Mouse (Mus musculus) gastrocnemius, postnatal 25 days (tissue): ENCODE data around the gene Atg3. TPM values are rescaled to one million over a fixed set of nuclear protein-coding genes. Genes with fewer than 3 reads are reported as not detected.

ENCODE experiments used
- DNase-seq: peaks from one replicate; pipeline ENCODE4 v3.0.0; 2022
- total RNA-seq, 2 experiments: library from RNA; stranded (reverse); gene quantifications; 1 replicate in 1 of 2; 2 replicates in 1 of 2; pipeline ENCODE4 v1.2.3; 2021

Atg3 gene
- total RNA-seq, 2 experiments from 2014 or later = 18.4 to 19.2 TPM

GRCm38 (mm10) chr16:45204438-45204837 lies 45.9 kb downstream of the Atg3 start:
- DNase-seq = no peak

GRCm38 (mm10) chr16:45204859-45205670 lies 46.5 kb downstream of the Atg3 start:
- no peak for DNase-seq

- DNase-seq = no peak
These were observed 63.4 kb downstream of the Atg3 start for GRCm38 (mm10) chr16:45222016-45222415.

GRCm38 (mm10) chr16:45222771-45223170 lies 64.2 kb downstream of the Atg3 start:
- no peak for DNase-seq

GRCm38 (mm10) chr16:45223648-45224388 lies 65.2 kb downstream of the Atg3 start, which contains the start of gene Btla:
Btla (plus strand) TSS chr16:45224315.
- no peak for DNase-seq

- DNase-seq = no peak
These were observed 65.9 kb downstream of the Atg3 start for GRCm38 (mm10) chr16:45224431-45225008.

- no peak for DNase-seq
These were observed 68.4 kb downstream of the Atg3 start for GRCm38 (mm10) chr16:45227002-45227401.

GRCm38 (mm10) chr16:45231296-45231695 lies 72.7 kb downstream of the Atg3 start:
- DNase-seq = no peak

- DNase-seq = no peak
These were observed 74.4 kb downstream of the Atg3 start for GRCm38 (mm10) chr16:45233007-45233406.

Other genes starting within 250 kb of the Atg3 start
- not detected for gene Cd200r3, start 215.1 kb upstream of the Atg3 start, total RNA-seq
- gene Ccdc80, start 65.4 kb upstream of the Atg3 start, total RNA-seq = 10 to 100 TPM; 25.1 to 75.4 TPM
- 1 to 10 TPM; 4.8 to 5.9 TPM for gene Slc35a5, start 79 bp upstream of the Atg3 start, total RNA-seq
- gene Btla, start 65.5 kb downstream of the Atg3 start, total RNA-seq = under 1 TPM in 1 of 2 experiments, not detected in 1; 0.23 TPM